Mouse (Mus musculus) forebrain, embryonic 13.5 days (tissue): ENCODE measurements at regions not wholly inside any gene's neighbourhood (a gene's known extent, or its start where the extent isn't known, plus 50 kb on each side); places are given as distances from the start of the nearest gene placed in this dataset.
"Not testable (repeated sequence)": the region's sequence is repeated elsewhere in the genome, so short reads cannot be mapped to it uniquely, and the experiment has no call there.

Source experiments
- ATAC-seq: fragments of 200-750 bp; cut with Nextera tagmentation; 2 replicates; pipeline ENCODE4 v1.8.0; 2017
- H3K27ac ChIP-seq: fragments of 300-500 bp; sonication (generic); 2 replicates; pipeline ENCODE4 v1.5.1; 2015; ENCODE audit warnings: inconsistent platforms, mild to moderate bottlenecking, moderate library complexity
- H3K27me3 ChIP-seq: fragments of 300-500 bp; sonication (generic); 2 replicates; pipeline ENCODE4 v1.6.1; 2015; ENCODE audit warnings: mild to moderate bottlenecking, inconsistent platforms
- H3K36me3 ChIP-seq: fragments of 300-500 bp; sonication (generic); 2 replicates; pipeline ENCODE4 v1.6.1; 2015; ENCODE audit warnings: mild to moderate bottlenecking, inconsistent platforms; ENCODE audit not compliant: poor library complexity, severe bottlenecking
- H3K4me1 ChIP-seq: fragments of 300-500 bp; sonication (generic); 2 replicates; pipeline ENCODE4 v1.6.1; 2015; ENCODE audit warnings: inconsistent platforms
- H3K4me2 ChIP-seq: fragments of 300-500 bp; sonication (generic); 2 replicates; pipeline ENCODE4 v1.6.1; 2015; ENCODE audit warnings: inconsistent platforms, mild to moderate bottlenecking, moderate library complexity
- H3K4me3 ChIP-seq: fragments of 300-500 bp; sonication (generic); 2 replicates; pipeline ENCODE4 v1.5.1; 2015; ENCODE audit warnings: mild to moderate bottlenecking, inconsistent platforms
- H3K9ac ChIP-seq: fragments of 300-500 bp; sonication (generic); 2 replicates; pipeline ENCODE4 v1.6.1; 2015; ENCODE audit warnings: mild to moderate bottlenecking, inconsistent platforms
- H3K9me3 ChIP-seq: fragments of 300-500 bp; sonication (generic); replicated peaks from 2 replicates; pipeline ENCODE4 v1.6.1; 2016; ENCODE audit warnings: inconsistent platforms
- WGBS: fragments of 180-500 bp; shearing (Covaris S2); methylation state at CpG from one replicate; pipeline ENCODE4 v1.1.7; 2015; 5-methylcytosine and 5-hydroxymethylcytosine counted together

DNA sequence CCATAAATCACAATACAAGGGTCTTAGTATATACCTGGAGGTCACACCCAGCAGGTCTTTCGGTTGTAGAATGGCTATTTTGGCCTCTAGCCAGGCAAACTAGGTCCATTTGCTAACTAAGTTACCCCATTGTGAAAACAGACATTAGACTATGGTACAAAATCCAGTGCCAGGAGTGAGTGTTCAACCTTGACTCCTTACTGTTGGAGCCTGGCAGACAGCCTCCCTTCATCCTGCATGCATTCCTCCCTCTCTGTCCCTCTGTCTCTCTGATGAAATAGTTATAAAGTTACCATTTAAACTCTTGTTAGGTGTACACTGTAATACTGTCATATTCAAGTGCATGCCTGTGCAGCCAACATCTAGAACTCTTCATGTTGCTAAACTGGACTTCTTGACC is 254.1 kb downstream of the Tpbg start:
- no peak for ATAC-seq
- H3K9ac ChIP-seq = no peak overlapping the region
- H3K4me2 ChIP-seq = no peak overlapping the region
- H3K9me3 ChIP-seq = no peaks in the 10 kb centered on the region
- H3K36me3 ChIP-seq = no peaks in the 10 kb centered on the region
- WGBS = 85% methylated on average over 1 of the region's 1 CpGs
- no peak overlapping the region for H3K4me3 ChIP-seq
- H3K27me3 ChIP-seq = no peaks in the 10 kb centered on the region
- no peaks in the 10 kb centered on the region for H3K4me1 ChIP-seq
- H3K27ac ChIP-seq = no peak overlapping the region

DNA sequence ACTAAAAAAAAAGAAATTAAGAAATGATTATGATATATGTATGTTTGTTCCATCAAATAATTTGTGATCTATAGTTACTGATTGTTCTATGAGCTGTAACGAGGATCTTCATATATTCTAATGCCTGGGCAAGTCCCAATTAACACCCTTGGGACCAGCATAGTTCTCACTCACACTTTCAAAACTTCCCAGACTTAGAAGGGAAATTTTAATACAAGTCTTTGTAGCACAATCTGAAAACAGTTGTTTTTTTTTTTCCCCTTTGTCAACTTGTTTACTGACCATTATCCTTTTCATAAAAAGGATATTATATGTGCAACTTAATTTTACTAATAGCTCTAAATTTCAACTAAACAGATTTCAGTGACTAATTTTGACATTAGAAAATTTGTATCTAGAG is 257.1 kb downstream of the Tpbg start:
- WGBS = 84% methylated on average over 1 of the region's 1 CpGs
- no peaks in the 10 kb centered on the region for H3K27me3 ChIP-seq
- no peaks in the 10 kb centered on the region for H3K36me3 ChIP-seq
- H3K9ac ChIP-seq = no peak overlapping the region
- H3K4me2 ChIP-seq = no peak overlapping the region
- no peaks in the 10 kb centered on the region for H3K4me1 ChIP-seq
- H3K27ac ChIP-seq = no peak overlapping the region
- H3K4me3 ChIP-seq = no peak overlapping the region
- no peak for ATAC-seq
- no peaks in the 10 kb centered on the region for H3K9me3 ChIP-seq

DNA sequence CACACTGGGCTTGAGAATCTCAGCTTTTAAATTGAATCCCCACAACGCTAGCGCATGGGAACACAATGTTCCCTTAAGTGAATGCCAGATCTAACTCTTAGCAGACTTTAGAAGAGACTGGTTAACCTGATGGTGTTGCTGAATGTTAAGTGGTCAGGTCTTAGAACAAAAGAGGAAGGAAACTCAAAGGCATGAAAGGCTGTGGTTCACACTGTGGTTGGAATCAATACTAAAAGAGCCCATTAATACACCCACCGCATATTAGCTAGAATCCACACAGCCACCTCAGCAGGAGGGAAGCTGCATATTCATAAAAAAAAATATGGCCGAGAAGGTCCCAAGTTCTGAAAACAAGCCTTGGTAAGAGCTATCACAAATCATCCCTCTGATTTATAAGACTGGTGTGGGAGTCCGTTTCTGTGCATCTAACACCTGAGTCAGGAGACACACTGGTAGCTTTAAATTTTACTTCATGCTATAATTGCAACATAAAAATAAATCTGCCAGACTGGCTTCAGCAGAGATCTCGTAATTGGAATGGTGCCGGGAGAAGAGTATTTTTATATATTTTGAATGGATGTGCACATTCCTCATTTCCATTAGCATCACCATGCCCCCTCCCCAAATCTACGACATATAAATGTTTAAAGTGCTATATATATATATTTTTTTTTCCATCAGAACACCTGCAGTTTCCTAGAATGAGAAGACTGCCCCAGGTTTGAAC is 259.3 kb downstream of the Tpbg start:
- no peaks in the 10 kb centered on the region for H3K27me3 ChIP-seq
- no peak overlapping the region for H3K4me2 ChIP-seq
- no peaks in the 10 kb centered on the region for H3K4me1 ChIP-seq
- WGBS = 79% methylated on average over 8 of the region's 8 CpGs
- H3K9ac ChIP-seq = no peak overlapping the region
- ATAC-seq = no peak
- H3K36me3 ChIP-seq = no peaks in the 10 kb centered on the region
- no peak overlapping the region for H3K4me3 ChIP-seq
- H3K9me3 ChIP-seq = no peaks in the 10 kb centered on the region
- H3K27ac ChIP-seq = no peak overlapping the region

DNA sequence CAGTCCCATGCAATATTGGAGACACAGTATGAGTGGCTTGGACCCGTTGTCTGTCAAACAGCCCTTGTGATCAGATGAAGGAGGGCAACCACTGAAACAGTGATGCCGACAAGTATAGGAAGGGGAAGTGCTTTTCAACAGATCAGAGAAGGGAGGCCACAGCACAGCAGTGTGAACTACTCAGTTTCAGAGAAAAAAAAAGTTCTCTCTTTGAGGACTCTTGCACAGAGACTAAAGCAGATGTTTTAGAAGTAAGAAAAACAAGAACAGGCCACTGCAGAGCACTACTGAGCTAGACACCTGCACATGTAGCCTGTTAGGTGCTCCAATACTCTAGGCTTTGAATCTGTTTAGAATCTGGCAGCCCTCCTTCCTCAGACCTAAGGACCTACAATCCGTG is 261.4 kb downstream of the Tpbg start:
- Histone ChIP-seq H3K36me3 (no peaks in the 10 kb centered on the region), H3K27me3 (no peaks in the 10 kb centered on the region), H3K4me2 (no peak overlapping the region), H3K9me3 (no peaks in the 10 kb centered on the region), H3K4me1 (no peaks in the 10 kb centered on the region), H3K9ac (no peak overlapping the region), H3K27ac (no peak overlapping the region), H3K4me3 (no peak overlapping the region)
- 71% methylated on average over 3 of the region's 3 CpGs for WGBS
- no peak for ATAC-seq

DNA sequence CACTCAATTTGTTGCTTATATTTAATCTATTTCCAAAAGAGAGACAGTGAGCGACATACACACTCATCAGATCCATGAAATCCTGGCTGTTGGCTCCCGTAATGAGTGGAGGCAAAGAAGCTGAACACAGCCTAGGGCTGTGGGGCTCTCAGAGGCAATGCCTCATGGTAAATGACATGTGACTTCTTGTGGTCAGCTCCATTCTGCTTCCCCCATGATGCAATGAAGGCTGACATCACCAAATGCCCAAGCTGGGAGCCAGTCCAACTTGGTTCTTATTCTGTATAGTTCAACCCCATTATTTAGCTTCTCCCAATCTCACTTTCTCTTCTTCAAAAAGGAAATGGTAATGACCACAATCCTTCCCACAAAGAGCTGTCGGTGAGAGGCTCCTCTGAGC is 262.5 kb downstream of the Tpbg start:
- no peak for ATAC-seq
- Histone ChIP-seq H3K4me1 (no peaks in the 10 kb centered on the region), H3K36me3 (no peaks in the 10 kb centered on the region), H3K4me2 (no peak overlapping the region), H3K27me3 (no peaks in the 10 kb centered on the region), H3K27ac (no peak overlapping the region), H3K4me3 (no peak overlapping the region), H3K9ac (no peak overlapping the region), H3K9me3 (no peaks in the 10 kb centered on the region)
- 78% methylated on average over 3 of the region's 3 CpGs for WGBS

DNA sequence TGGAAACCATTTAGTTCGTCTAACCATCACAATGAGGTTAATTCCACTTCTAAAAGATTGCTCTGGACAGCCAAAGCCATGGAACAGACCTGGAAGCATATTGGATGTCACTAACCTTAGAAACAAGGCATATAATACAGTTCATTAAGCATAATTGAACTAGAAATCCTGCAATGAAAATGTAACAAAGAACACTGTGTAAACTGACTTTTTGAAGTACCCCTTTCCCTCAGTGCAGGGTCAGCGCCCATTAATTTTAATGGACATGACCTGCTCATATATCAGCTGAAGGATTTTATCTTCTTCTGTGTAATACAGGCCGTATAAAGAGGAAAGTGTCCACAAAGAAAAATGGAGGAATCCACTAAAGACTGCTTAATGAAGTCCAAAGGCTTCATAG is 263.7 kb downstream of the Tpbg start:
- no peaks in the 10 kb centered on the region for H3K9me3 ChIP-seq
- H3K9ac ChIP-seq = no peak overlapping the region
- H3K4me1 ChIP-seq = no peaks in the 10 kb centered on the region
- no peaks in the 10 kb centered on the region for H3K27me3 ChIP-seq
- 76% methylated on average over 3 of the region's 3 CpGs for WGBS
- ATAC-seq = no peak
- H3K36me3 ChIP-seq = no peaks in the 10 kb centered on the region
- no peak overlapping the region for H3K27ac ChIP-seq
- no peak overlapping the region for H3K4me3 ChIP-seq
- no peak overlapping the region for H3K4me2 ChIP-seq

DNA sequence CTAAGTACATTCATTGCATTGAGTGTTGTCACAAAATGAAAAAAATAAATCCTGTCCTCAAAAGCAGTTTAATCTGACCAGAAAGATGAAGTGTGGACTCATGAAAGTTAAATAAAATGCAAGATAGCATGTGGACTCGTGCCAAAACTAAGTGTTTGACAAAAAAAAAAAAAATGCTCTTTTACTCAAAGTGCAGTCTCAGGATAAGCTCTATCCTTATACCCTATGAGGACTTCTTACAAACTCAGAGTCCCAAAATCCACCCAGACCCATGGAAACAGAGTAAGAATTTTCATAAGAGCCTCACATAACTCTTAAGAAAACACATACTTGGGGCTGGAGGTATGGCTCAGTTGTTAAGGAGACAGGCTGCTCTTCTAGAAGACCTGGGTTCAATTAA is 267.7 kb downstream of the Tpbg start:
- H3K9ac ChIP-seq = no peak overlapping the region
- ATAC-seq = no peak
- H3K27me3 ChIP-seq = no peaks in the 10 kb centered on the region
- no peaks in the 10 kb centered on the region for H3K4me1 ChIP-seq
- no peaks in the 10 kb centered on the region for H3K36me3 ChIP-seq
- H3K4me2 ChIP-seq = no peak overlapping the region
- H3K27ac ChIP-seq = no peak overlapping the region
- no peak overlapping the region for H3K4me3 ChIP-seq
- H3K9me3 ChIP-seq = no peaks in the 10 kb centered on the region
- WGBS = 70% methylated on average over 1 of the region's 1 CpGs

DNA sequence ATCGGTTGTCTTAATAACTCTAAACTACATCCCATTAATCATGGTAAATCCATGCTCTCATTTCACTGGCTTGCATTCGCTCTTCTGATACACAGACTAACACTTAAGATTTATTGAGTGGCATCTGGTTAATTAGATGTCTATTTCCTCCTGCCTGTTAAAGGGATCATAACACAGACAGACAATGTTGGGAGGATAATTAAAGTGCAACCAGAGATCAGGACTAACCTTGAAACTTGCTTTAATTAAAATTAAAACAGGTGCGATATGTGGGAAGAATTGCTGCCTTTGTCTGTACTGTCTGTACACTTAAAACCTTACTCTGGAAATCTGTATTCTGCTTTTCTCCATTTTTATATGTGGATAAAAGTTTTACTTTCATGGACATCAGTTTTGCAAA is 277.2 kb downstream of the Tpbg start:
- no peak overlapping the region for H3K27ac ChIP-seq
- H3K36me3 ChIP-seq = no peaks in the 10 kb centered on the region
- H3K27me3 ChIP-seq = no peaks in the 10 kb centered on the region
- ATAC-seq = no peak
- H3K9ac ChIP-seq = no peak overlapping the region
- 72% methylated on average over 3 of the region's 3 CpGs for WGBS
- H3K9me3 ChIP-seq = no peaks in the 10 kb centered on the region
- no peak overlapping the region for H3K4me2 ChIP-seq
- no peaks in the 10 kb centered on the region for H3K4me1 ChIP-seq
- no peak overlapping the region for H3K4me3 ChIP-seq

DNA sequence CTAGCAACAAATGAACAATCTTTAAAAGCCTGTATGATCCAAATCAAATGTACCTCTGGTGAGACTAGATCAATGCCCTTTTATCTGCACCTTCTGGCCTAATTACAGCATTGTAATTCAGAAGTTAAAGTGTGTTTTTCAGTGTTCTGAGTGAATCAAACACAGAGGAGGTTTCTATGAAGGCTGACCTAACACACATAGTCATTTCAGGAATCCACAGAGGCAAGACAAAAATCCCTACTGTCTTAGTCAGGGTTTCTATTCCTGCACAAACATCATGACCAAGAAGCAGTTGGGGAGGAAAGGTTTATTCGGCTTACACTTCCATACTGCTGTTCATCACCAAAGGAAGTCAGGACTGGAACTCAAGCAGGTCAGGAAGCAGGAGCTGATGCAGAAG is 293.4 kb downstream of the Tpbg start:
- not testable (repeated sequence) for H3K27me3 ChIP-seq, H3K27ac ChIP-seq, H3K4me3 ChIP-seq, H3K4me1 ChIP-seq, H3K9ac ChIP-seq, ATAC-seq, H3K9me3 ChIP-seq, H3K36me3 ChIP-seq, H3K4me2 ChIP-seq
- WGBS = 83% methylated on average over 1 of the region's 1 CpGs

DNA sequence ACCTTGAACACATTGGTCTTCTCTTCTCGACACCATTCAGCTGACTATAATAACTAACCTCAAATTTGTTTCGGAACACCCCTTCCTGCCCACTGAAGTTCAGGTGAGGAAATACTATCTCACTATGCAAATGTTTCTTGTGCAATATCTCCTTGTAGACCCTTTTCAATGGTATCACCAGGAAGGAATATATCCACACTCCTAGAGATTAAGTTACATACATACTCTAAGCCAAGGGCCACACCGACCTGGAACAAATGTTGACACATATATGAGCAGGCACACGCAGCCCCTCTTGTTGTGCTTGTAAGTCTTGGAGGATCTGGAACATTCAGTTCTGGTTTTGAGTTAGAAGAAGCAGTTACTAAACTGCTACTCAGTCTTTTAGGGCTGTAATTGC is 303.7 kb downstream of the Tpbg start:
- H3K36me3 ChIP-seq = no peaks in the 10 kb centered on the region
- no peak overlapping the region for H3K4me2 ChIP-seq
- no peak overlapping the region for H3K9ac ChIP-seq
- no peak for ATAC-seq
- no peaks in the 10 kb centered on the region for H3K27me3 ChIP-seq
- no peaks in the 10 kb centered on the region for H3K9me3 ChIP-seq
- H3K4me1 ChIP-seq = no peaks in the 10 kb centered on the region
- no peak overlapping the region for H3K27ac ChIP-seq
- H3K4me3 ChIP-seq = no peak overlapping the region
- 91% methylated on average over 4 of the region's 4 CpGs for WGBS

DNA sequence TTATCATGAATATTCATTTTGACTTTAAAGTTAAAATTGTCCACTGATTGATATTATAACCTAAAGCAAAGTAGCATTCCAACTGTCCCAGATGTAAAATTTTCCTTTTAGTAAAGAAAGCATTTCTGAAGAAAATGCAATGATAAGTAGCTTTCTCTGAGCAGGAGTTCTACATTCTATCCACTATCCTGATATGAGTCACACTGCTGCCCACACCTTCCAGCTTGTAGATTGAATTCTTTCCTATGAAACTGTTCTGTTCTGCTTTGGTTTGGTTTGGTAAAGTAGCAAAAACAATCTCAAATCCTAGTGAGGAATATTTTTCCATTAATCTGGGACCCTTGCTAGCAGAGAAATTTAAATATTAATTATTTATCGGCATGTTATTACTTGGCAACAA is 304.4 kb downstream of the Ube2cbp start:
- Histone ChIP-seq H3K27me3 (no peaks in the 10 kb centered on the region), H3K4me2 (no peak overlapping the region), H3K36me3 (no peaks in the 10 kb centered on the region), H3K27ac (no peak overlapping the region), H3K4me1 (no peaks in the 10 kb centered on the region), H3K4me3 (no peak overlapping the region), H3K9ac (no peak overlapping the region), H3K9me3 (no peaks in the 10 kb centered on the region)
- WGBS = 96% methylated on average over 1 of the region's 1 CpGs
- no peak for ATAC-seq

DNA sequence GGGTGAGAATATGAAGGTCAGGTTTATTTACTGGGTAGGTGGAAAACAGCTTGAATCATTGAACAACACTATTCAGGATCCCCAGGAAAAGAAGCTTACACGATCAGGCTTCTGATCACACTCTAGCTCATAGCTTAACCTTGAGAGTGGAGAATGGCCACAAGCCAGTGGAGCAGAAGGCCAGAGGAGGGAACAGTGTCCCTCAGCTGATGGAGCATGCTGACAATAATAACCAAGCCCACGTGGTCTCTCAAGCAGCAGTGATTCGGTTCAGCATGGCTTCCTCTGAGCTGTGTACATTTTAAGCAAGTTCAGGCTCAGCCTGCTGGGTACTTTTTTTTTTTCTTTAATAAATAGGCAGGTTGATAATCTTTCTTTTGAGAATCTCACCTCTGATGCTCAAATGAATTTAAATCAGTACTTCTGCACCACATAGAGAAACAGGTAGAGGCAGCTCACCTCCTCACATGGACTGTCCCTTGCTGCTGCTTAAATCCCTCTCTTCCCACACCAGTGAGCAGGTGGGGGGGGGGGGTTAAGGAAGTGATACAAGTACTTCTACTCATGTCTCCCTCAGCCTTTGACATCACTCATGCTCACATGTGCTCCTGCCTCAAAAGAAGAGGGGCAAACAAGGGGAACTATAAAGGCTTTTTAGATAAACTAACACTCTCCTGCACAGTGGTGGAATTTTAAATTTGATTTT is 298.2 kb downstream of the Ube2cbp start:
- no peak for ATAC-seq
- no peak overlapping the region for H3K4me3 ChIP-seq
- no peak overlapping the region for H3K9ac ChIP-seq
- H3K27me3 ChIP-seq = no peaks in the 10 kb centered on the region
- H3K4me2 ChIP-seq = no peak overlapping the region
- WGBS = 58% methylated on average over 3 of the region's 3 CpGs
- H3K9me3 ChIP-seq = no peaks in the 10 kb centered on the region
- no peak overlapping the region for H3K27ac ChIP-seq
- H3K36me3 ChIP-seq = no peaks in the 10 kb centered on the region
- no peaks in the 10 kb centered on the region for H3K4me1 ChIP-seq

DNA sequence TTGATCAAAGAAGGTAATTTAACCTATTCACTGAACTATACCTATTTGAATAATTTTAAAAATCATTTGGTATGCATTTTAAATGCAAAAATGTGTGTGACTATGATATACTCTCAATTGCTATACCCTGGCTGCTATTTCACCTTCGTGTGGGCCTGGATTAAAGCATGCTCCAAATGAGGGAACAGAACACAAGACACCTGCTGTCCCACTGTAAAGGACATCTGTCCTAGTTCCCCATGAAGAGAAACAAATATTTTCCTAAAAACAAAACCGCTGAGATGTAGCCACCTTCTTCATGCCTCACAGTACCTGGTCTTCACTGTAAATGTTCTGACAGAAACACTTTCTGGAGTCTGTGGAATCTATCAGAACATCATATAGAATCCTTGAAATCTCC is 294.0 kb downstream of the Ube2cbp start:
- 91% methylated on average over 2 of the region's 2 CpGs for WGBS
- H3K9me3 ChIP-seq = no peaks in the 10 kb centered on the region
- no peaks in the 10 kb centered on the region for H3K36me3 ChIP-seq
- H3K4me1 ChIP-seq = no peaks in the 10 kb centered on the region
- H3K27ac ChIP-seq = no peak overlapping the region
- ATAC-seq = no peak
- no peaks in the 10 kb centered on the region for H3K27me3 ChIP-seq
- H3K9ac ChIP-seq = no peak overlapping the region
- no peak overlapping the region for H3K4me2 ChIP-seq
- H3K4me3 ChIP-seq = no peak overlapping the region
